Mouse (Mus musculus) CH12.LX (cell line): ENCODE measurements at regions not wholly inside any gene's neighbourhood (a gene's known extent, or its start where the extent isn't known, plus 50 kb on each side); places are given as distances from the start of the nearest gene placed in this dataset.

Experiments
- MYC ChIP-seq: IDR thresholded peaks from 2 replicates; pipeline ENCODE4 v1.6.1; 2011; ENCODE audit warnings: low read depth, mild to moderate bottlenecking, improper control_type of control experiment, low read length
- POLR2A ChIP-seq: IDR thresholded peaks from 2 replicates; pipeline ENCODE4 v1.6.1; 2011; ENCODE audit warnings: low read depth, mild to moderate bottlenecking, improper control_type of control experiment, low read length
- ZMIZ1 ChIP-seq: IDR thresholded peaks from 2 replicates; pipeline ENCODE4 v1.6.1; 2012; ENCODE audit warnings: low read depth, mild to moderate bottlenecking, inconsistent platforms, low read length, improper control_type of control experiment

DNA sequence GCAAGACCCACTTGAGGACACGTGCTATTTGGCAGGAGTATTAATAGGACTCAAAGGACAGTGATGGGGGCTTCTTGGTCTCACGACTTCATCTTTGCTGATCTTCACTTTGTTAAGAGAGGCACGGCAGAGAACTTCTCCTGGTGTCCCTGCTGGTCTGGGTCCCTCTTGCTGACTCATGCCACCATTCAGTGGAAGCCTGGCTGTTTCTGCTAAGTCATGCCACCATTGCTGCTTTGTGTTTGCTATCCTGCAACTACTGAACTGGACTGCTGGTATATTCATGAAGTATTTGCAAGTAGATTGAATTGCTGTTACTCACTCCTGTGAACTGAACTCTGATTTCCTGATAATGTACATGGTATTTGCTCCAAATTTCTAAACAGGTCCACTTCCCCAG lies 59.6 kb upstream of the Galnt10 start:
- no peak for TF ChIP-seq POLR2A
- no peak for TF ChIP-seq MYC
- no peak for TF ChIP-seq ZMIZ1
